Mouse (Mus musculus) frontal cortex, postnatal 25 days (tissue): ENCODE results near the gene Cops7a.

Experiments used
- DNase-seq, 2 experiments: peaks; one replicate each; pipeline ENCODE4 v3.0.0; 2022; ENCODE audit warnings: low spot score in 2 of 2

Gene Cops7a

GRCm38 (mm10) chr6:124959960-124960359 is 5.4 kb downstream of the Cops7a start:
- no peak for DNase-seq

- no peak for DNase-seq
Observed at GRCm38 (mm10) chr6:124958127-124958526, 7.2 kb downstream of the Cops7a start.

- no peak for DNase-seq
Observed at GRCm38 (mm10) chr6:124955212-124955611, 10.1 kb downstream of the Cops7a start.

GRCm38 (mm10) chr6:124953991-124954715 is 11.2 kb downstream of the Cops7a start:
- DNase-seq, result no peak

GRCm38 (mm10) chr6:124943526-124943925 is 21.8 kb downstream of the Cops7a start:
- no peak for DNase-seq

- no peak for DNase-seq
Observed at GRCm38 (mm10) chr6:124941679-124942078, 23.7 kb downstream of the Cops7a start.

GRCm38 (mm10) chr6:124938554-124938953 is 26.8 kb downstream of the Cops7a start:
- DNase-seq, result no peak

GRCm38 (mm10) chr6:124937493-124937892 is 27.8 kb downstream of the Cops7a start:
- DNase-seq, result no peak

- DNase-seq, result no peak
Observed at GRCm38 (mm10) chr6:124936681-124937080, 28.7 kb downstream of the Cops7a start.

GRCm38 (mm10) chr6:124934670-124935069 is 30.7 kb downstream of the Cops7a start:
- no peak for DNase-seq

- DNase-seq, result no peak
Observed at GRCm38 (mm10) chr6:124933127-124933526, 32.2 kb downstream of the Cops7a start.

GRCm38 (mm10) chr6:124932314-124932695 is 33.0 kb downstream of the Cops7a start:
- no peak for DNase-seq

- peak in 1 of 2 experiments; percentile 31 for DNase-seq
Observed at GRCm38 (mm10) chr6:124931525-124932313, 33.6 kb downstream of the Cops7a start.

- peak; percentile 99 for DNase-seq
Observed at GRCm38 (mm10) chr6:124930754-124931524, 34.4 kb downstream of the Cops7a start, which contains the start of gene Mlf2. Gene Mlf2 (plus strand): TSS chr6:124931386.

- no peak for DNase-seq
Observed at GRCm38 (mm10) chr6:124930231-124930630, 35.1 kb downstream of the Cops7a start.

- DNase-seq, result no peak
Observed at GRCm38 (mm10) chr6:124925941-124926340, 39.4 kb downstream of the Cops7a start.

- DNase-seq, result no peak
Observed at GRCm38 (mm10) chr6:124925173-124925793, 40.1 kb downstream of the Cops7a start.

- no peak for DNase-seq
Observed at GRCm38 (mm10) chr6:124921539-124921938, 43.8 kb downstream of the Cops7a start.

- no peak for DNase-seq
Observed at GRCm38 (mm10) chr6:124920318-124921085, 44.8 kb downstream of the Cops7a start.

GRCm38 (mm10) chr6:124919695-124920317 is 45.5 kb downstream of the Cops7a start, which contains the start of gene Ptms:
Gene Ptms (minus strand): TSS chr6:124920103.
- DNase-seq, result peak; percentile 67 to 82
